ENCODE assay signal across 24 mouse cellular contexts in genomic region chr17:36856236-36856635, GRCm38 (mm10). TPM values are rescaled to one million over a fixed set of nuclear protein-coding genes. Genes with fewer than 3 reads are reported as not detected.
"Had no signal": no experiment of that assay in that cellular context is flagged by ENCODE, and none has a peak within 500 bp of the region (broad histone marks: within the 10 kb centered on the region; RNA-seq: fewer than 3 reads in every experiment).

No protein-coding gene starts in this region.

- DNase-seq: lung, embryonic 14.5 days; lung, postnatal 10 days; lung, postnatal 4 days; midbrain, embryonic 14.5 days; retina, postnatal 1 day; right cerebral cortex, adult 18-20 months; right cerebral cortex, postnatal 25 days; right cerebral cortex, postnatal 4 days; spleen, adult 18-20 months; thymus, adult 18-20 months; thymus, postnatal 14 days; thymus, postnatal 36 days had no signal

RNA-seq across cellular contexts. Expression of gene Trim15, which starts 10.8 kb away (rescaled TPM):
- total RNA-seq: megakaryocyte, adult 5-6 weeks; megakaryocyte-erythroid progenitor cell, adult 5-6 weeks had no signal
- polyA plus RNA-seq: myocyte had no signal

RNA-seq across cellular contexts. Expression of gene Trim10, which starts 13.1 kb away (rescaled TPM):
- polyA plus RNA-seq: myocyte; small intestine, adult 2 months had no signal

RNA-seq across cellular contexts. Expression of gene Trim40, which starts 33.7 kb away (rescaled TPM):
- total RNA-seq: megakaryocyte, adult 5-6 weeks; megakaryocyte-erythroid progenitor cell, adult 5-6 weeks had no signal
- polyA plus RNA-seq: lung, embryonic 14.5 days; lung, embryonic 16.5 days; midbrain, embryonic 10.5 days; midbrain, embryonic 12.5 days; midbrain, embryonic 14.5 days; midbrain, embryonic 16.5 days; myocyte; neural tube, embryonic 11.5 days; neural tube, embryonic 13.5 days; neural tube, embryonic 15.5 days; stomach, embryonic 14.5 days had no signal

RNA-seq across cellular contexts. Expression of gene Trim31, which starts 41.7 kb away (rescaled TPM):
- total RNA-seq: megakaryocyte, adult 5-6 weeks; megakaryocyte-erythroid progenitor cell, adult 5-6 weeks had no signal
- polyA plus RNA-seq: lung, embryonic 16.5 days; midbrain, embryonic 10.5 days; midbrain, embryonic 12.5 days; midbrain, embryonic 14.5 days; midbrain, embryonic 16.5 days; myocyte; neural tube, embryonic 11.5 days; neural tube, embryonic 13.5 days; neural tube, embryonic 15.5 days had no signal
